ENCODE assay signal across 12 mouse cellular contexts in the genomic region with DNA sequence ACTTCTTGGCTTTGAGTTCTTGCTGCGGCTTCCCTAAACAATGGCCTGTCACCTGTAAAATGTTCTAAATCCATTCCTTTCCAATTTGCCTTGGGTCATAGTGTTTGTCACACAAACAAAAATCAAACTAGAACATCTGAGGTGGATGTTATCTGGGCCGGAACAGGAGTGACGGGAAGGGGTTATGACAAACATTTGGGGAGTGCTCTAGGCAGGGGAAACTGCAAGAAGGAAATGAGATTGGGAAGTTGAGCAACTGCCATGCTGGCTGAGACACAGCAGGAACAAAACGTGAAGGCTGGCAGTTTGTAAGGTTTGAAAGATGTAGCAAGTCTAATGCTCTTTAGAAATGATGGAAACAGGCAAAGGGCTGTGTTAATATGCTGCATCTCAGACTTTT.
A peak's percentile ranks its signal among the peaks of the same experiment; 100 is the strongest.
DNase-seq lines count a peak whose midpoint lies in the region; ATAC-seq and TF ChIP-seq lines count a peak whose summit lies in the region.
"Had no signal": no experiment of that assay in that cellular context is flagged by ENCODE, and none has a peak within 500 bp of the region (broad histone marks: within the 10 kb centered on the region; RNA-seq: fewer than 3 reads in every experiment).

No protein-coding gene starts in this region.

- H3K36me3 ChIP-seq in kidney, adult 2 months (ENCODE audit: control insufficient read depth, insufficient read depth, low read length), result no peaks in the 10 kb centered on the region
- no peaks in the 10 kb centered on the region for H3K36me3 ChIP-seq in kidney, embryonic 14.5 days (ENCODE audit: control insufficient read depth, insufficient read depth, low read length)
- H3K36me3 ChIP-seq in macrophage (ENCODE audit: inconsistent target), result no peaks in the 10 kb centered on the region
- H3K36me3 ChIP-seq: embryonic facial prominence, embryonic 15.5 days; intestine, embryonic 15.5 days; limb, embryonic 13.5 days had no signal

- H3K9me3 ChIP-seq in kidney, embryonic 14.5 days (ENCODE audit: control insufficient read depth, low read length), result no peaks in the 10 kb centered on the region
- H3K9me3 ChIP-seq: embryonic facial prominence, embryonic 15.5 days; intestine, embryonic 15.5 days; limb, embryonic 13.5 days had no signal

- WGBS in kidney, adult 2 months, result 54% methylated on average over 4 of the region's 4 CpGs
- WGBS in kidney, embryonic 14.5 days, result 70% methylated on average over 4 of the region's 4 CpGs
- 12% methylated on average over 4 of the region's 4 CpGs for whole genome bisulfite sequencing in macrophage (ENCODE audit: missing documents)

- no peaks in the 10 kb centered on the region for H3K79me2 ChIP-seq in macrophage (ENCODE audit: inconsistent target)

- H3K4me1 ChIP-seq in kidney, adult 2 months (ENCODE audit: control insufficient read depth, insufficient read depth, low read length), result no peaks in the 10 kb centered on the region; the same call in 1 of the 2 replicates
- H3K4me1 ChIP-seq in kidney, embryonic 14.5 days (ENCODE audit: control insufficient read depth, insufficient read depth, low read length), result no peaks in the 10 kb centered on the region
- peaks cover 44% of the 10 kb centered on the region for H3K4me1 ChIP-seq in brown adipose tissue, adult 24 weeks (ENCODE audit: control insufficient read depth, insufficient read depth, insufficient read length, low read length)
- H3K4me1 ChIP-seq: embryonic facial prominence, embryonic 15.5 days; intestine, embryonic 15.5 days; limb, embryonic 13.5 days had no signal

- DNase-seq in kidney, adult 2 months, result peak; percentile 67
- peak; percentile 37 to 61 for DNase-seq in kidney, postnatal 36 days
- no peak for DNase-seq in MN1 (ENCODE audit: low spot score)
- no peak for DNase-seq in right cerebral cortex, postnatal 36 days (ENCODE audit: low spot score in 2 of 2)
- DNase-seq: cerebellum, postnatal 10 days; forebrain, postnatal 0 days had no signal

- no peak overlapping the region for H3K9ac ChIP-seq in kidney, embryonic 14.5 days (ENCODE audit: low read depth, low read length)
- H3K9ac ChIP-seq: embryonic facial prominence, embryonic 15.5 days; forebrain, postnatal 0 days; intestine, embryonic 15.5 days; limb, embryonic 13.5 days had no signal

- no peak overlapping the region for H3K4me3 ChIP-seq in kidney, adult 2 months (ENCODE audit: insufficient read depth, low read depth, low read length)
- H3K4me3 ChIP-seq in kidney, embryonic 14.5 days (ENCODE audit: low read length), result no peak overlapping the region
- no peak overlapping the region for H3K4me3 ChIP-seq in brown adipose tissue, adult 24 weeks (ENCODE audit: insufficient read depth, low read depth, low read length)
- no peak overlapping the region for H3K4me3 ChIP-seq in macrophage (ENCODE audit: inconsistent target)
- H3K4me3 ChIP-seq: embryonic facial prominence, embryonic 15.5 days; intestine, embryonic 15.5 days; limb, embryonic 13.5 days had no signal

- TF ChIP-seq CTCF in kidney, adult 2 months (conservative IDR thresholded peaks at IDR 0.05; ENCODE audit: insufficient read depth, insufficient read length, low read depth, low read length), result no peak

- TF ChIP-seq POLR2A in kidney, adult 2 months (IDR thresholded peaks at IDR 0.05; ENCODE audit: low read depth, low read length), result no peak

- H3K27ac ChIP-seq in kidney, adult 2 months (ENCODE audit: insufficient read depth, low read depth, low read length), result peak overlapping the region; percentile 43; the same call in 1 of the 2 replicates
- H3K27ac ChIP-seq in kidney, embryonic 14.5 days (ENCODE audit: low read depth, low read length), result no peak overlapping the region
- peak overlapping the region; percentile 85 for H3K27ac ChIP-seq in brown adipose tissue, adult 24 weeks (replicated peaks; ENCODE audit: low read depth, low read length)
- H3K27ac ChIP-seq in macrophage, result peak overlapping the region; percentile 31
- H3K27ac ChIP-seq: embryonic facial prominence, embryonic 15.5 days; intestine, embryonic 15.5 days; limb, embryonic 13.5 days had no signal

- no peak for ATAC-seq in kidney, embryonic 14.5 days (ENCODE audit: low FRiP score, low TSS enrichment)
- ATAC-seq: forebrain, postnatal 0 days; intestine, embryonic 15.5 days had no signal

- no peak overlapping the region for H3K4me2 ChIP-seq in kidney, embryonic 14.5 days (replicated peaks; ENCODE audit: low read depth, low read length)
- H3K4me2 ChIP-seq: embryonic facial prominence, embryonic 15.5 days; intestine, embryonic 15.5 days; limb, embryonic 13.5 days had no signal

- H3K27me3 ChIP-seq in kidney, adult 2 months (replicated peaks; ENCODE audit: control insufficient read depth, insufficient read depth, low read length), result no peaks in the 10 kb centered on the region
- no peaks in the 10 kb centered on the region for H3K27me3 ChIP-seq in kidney, embryonic 14.5 days (ENCODE audit: control insufficient read depth, insufficient read depth, low read length)
- H3K27me3 ChIP-seq: embryonic facial prominence, embryonic 15.5 days; intestine, embryonic 15.5 days; limb, embryonic 13.5 days had no signal

Comparison
In these comparisons a context has a peak if more than half of its experiments do, and no peak if none do; other contexts are left out.
1. DNase-seq: peak in kidney, adult 2 months (single experiment) and kidney, postnatal 36 days (2 of 2); none in MN1 (single experiment) and right cerebral cortex, postnatal 36 days (0 of 2).